Mouse (Mus musculus) adipose tissue, adult 10 weeks (tissue): ENCODE measurements around the gene Mrnip. TPM values are rescaled to one million over a fixed set of nuclear protein-coding genes. Genes with fewer than 3 reads are reported as not detected.

Experiments used
- polyA plus RNA-seq: library from polyadenylated mRNA; stranded (reverse); fragments of 350-450 nt; fragmentation: Illumina TruSeq; extraction: RNeasy Lipid Tissue Mini Kit (QIAGEN cat#74804); gene quantifications from one replicate; pipeline ENCODE4 v1.2.3, GENCODE M21; 2014; ENCODE audit warnings: low read depth, low replicate concordance

Gene Mrnip
- 9.0 TPM for polyA plus RNA-seq

DNA sequence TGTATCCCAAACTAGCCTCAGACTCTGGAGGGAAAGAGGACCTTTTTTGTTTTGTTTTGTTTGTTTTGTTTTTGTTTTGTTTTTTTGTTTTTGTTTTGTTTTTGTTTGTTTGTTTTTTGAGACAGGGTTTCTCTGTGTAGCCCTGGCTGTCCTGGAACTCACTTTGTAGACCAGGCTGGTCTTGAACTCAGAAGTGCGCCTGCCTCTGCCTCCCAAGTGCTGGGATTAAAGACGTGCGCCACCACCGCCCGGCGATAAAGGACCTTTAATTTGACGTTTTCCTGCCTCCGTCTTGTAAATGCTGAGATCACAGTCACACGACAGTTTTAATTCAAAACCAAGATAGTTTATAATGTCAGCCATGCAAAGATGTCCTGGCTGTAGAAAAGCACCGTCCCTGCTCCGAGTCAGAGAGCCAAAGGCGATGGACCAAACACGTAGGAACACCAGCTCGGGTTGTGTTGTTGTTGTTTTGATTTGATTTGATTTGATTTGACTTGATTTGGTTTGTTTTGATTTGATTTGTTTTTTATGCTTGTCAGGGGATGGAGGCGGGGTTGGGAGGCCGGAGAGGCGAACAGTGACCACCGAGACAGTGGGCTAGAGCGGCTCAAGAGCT lies at the start of gene Mrnip:
Gene Mrnip, plus strand, starts transcription at position 334 of the 619 bp plus-strand sequence.

DNA sequence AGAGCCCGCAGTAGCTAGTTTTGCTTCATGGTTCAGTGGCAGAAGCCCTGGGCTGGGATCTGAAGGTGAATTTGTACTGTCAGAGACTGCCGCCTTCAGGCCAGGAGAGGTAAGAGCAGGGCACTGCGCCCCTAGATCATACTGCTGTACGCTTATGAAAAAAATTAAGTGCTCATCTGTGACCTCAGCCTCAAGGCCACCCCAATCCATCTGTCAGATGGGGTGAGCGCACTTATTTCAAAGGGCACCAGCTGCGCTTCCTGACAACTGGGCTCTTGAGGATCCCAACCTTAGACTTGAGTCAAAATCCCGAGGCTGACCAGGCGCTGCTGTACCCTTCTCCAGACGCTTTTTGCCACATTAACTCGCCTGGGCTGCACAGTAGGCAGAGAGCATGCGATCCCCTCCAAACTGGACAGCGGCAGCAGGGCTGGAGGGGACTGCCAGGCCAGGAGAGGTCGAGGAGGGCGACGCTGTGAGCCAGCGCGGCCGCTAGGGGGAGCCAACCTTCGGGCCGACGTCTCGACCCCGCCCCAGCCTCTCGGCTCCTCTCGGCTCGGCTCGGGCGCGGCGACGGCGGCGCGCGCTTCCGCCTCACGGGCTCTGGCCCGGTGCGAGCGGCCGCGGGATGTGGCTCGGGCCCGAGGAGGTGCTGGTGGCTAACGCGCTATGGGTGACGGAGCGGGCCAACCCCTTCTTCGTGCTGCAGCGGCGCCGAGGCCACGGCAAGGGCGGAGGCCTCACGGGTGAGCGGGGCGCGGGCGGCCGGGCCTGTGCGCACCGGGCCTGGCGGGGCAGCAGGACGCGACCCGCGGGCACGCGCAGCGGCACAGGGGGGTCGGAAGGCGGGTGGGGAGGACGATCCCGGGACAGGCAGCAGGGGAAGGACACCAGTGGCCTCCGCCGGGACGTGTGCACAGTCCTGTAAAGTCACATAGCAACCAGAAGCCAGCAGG lies 43.2 kb upstream of the Mrnip start, which contains the start of gene Tbc1d9b:
Gene Tbc1d9b, plus strand, starts transcription at position 586 of the 956 bp plus-strand sequence.

DNA sequence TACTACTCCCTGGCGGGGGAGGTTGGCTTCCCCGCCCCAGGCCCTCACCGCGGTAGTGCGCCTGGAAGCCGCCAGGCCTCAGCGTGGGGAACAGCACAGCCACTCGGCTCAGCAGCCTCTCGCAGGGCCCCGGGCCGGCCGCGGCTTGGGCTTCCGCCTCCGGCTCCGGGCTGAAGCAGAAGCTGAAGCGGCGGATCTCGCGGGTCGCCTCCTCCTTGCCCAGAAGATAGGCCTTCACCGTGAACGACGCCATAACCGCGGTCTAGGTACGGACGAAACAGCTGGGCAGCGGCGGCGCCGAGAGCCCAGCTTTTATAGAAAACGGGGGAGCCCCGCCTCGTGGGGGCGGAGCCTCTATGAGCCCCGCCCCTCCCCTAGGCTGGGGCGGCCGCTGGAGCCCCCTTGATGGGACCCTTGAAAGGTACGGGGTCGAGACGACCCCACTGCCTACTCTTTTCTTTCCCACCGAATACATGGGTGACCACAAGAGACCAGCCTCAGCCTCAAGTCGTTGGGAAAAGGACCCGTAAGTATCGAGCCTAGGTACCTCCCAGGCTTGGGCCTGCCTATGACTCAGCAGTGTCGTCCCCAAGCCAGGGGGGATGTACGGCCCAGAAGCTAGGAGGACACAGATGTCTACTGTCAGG lies 36.4 kb downstream of the Mrnip start, which contains the start of the genes Sqstm1 and Mgat4b:
Gene Sqstm1, minus strand, starts transcription at position 323 of the 647 bp plus-strand sequence.
Gene Mgat4b, plus strand, starts transcription at position 386 of the 647 bp plus-strand sequence.

DNA sequence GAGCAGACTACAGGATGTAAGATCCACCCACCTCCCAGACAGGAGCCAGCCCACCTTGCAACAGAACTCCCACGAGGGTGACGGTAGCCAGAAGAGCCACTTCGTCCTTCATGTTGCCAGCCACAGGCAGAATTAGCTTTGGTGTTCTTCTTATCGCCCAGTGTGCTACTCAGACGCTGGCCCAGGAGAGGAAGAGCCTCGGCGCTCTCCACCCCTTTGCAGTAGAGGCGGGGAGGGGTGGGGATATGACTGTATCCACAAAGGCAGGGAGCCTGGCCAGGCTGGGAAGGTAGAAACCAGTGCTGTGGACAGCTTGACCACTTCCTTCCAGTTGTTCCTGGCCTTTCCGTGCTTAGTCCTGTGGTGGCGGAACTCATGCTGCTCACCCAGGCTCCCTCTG lies 64.1 kb downstream of the Mrnip start, which contains the start of gene Ltc4s:
Gene Ltc4s, minus strand, starts transcription at position 293 of the 400 bp plus-strand sequence.

Other genes with a start within 250 kb of the Mrnip start
- gene Rnf130, start 149.1 kb upstream of the Mrnip start, polyA plus RNA-seq, result 91.5 TPM
- gene Tbc1d9b, start 43.0 kb upstream of the Mrnip start, polyA plus RNA-seq, result 59.2 TPM
- gene Sqstm1, start 36.4 kb downstream of the Mrnip start, polyA plus RNA-seq, result 288 TPM
- 57.2 TPM for gene Mgat4b, start 36.4 kb downstream of the Mrnip start, polyA plus RNA-seq
- gene Ltc4s, start 64.2 kb downstream of the Mrnip start, polyA plus RNA-seq, result 43.6 TPM
- gene Maml1, start 117.9 kb downstream of the Mrnip start, polyA plus RNA-seq, result 12.7 TPM
- gene Canx, start 151.2 kb downstream of the Mrnip start, polyA plus RNA-seq, result 304 TPM
- 3.1 TPM for gene Cby3, start 180.0 kb downstream of the Mrnip start, polyA plus RNA-seq
- 316 TPM for gene Hnrnph1, start 202.5 kb downstream of the Mrnip start, polyA plus RNA-seq